Mouse (Mus musculus) left cerebral cortex, postnatal 4 days (tissue): Measurements from ENCODE around the gene Gm10681. TPM values are rescaled to one million over a fixed set of nuclear protein-coding genes. Genes with fewer than 3 reads are reported as not detected.
"Not testable (repeated sequence)": the region's sequence is repeated elsewhere in the genome, so short reads cannot be mapped to it uniquely, and the experiment has no call there.

Experiments
- DNase-seq: peaks from one replicate; pipeline ENCODE4 v3.0.0-alpha.2; 2022
- intact Hi-C: fragments of 180-260 bp; cut with DNase I; formaldehyde crosslinking; loops from one replicate; pipeline ENCODE4 v1.15.1; 2025
- total RNA-seq, 2 experiments: library from RNA; stranded (reverse); gene quantifications; 2 replicates each; pipeline ENCODE4 v1.2.3; 2021

Gene Gm10681
- total RNA-seq, 2 experiments from 2014 or later = not detected

- not testable (repeated sequence) for DNase-seq
These were observed 65.8 kb downstream of the Gm10681 start for GRCm38 (mm10) chr3:98522779-98523178.

GRCm38 (mm10) chr3:98510414-98510813 is 78.2 kb downstream of the Gm10681 start, which contains the start of gene Hsd3b4:
Gene Hsd3b4 (minus strand): TSS chr3:98510514.
- intact Hi-C loops, DNase-seq: not testable (repeated sequence)

More at GRCm38 (mm10) chr3:98522779-98523178, 65.8 kb downstream of the Gm10681 start:
- intact Hi-C loops = not testable (repeated sequence)

GRCm38 (mm10) chr3:98507229-98507628 is 81.4 kb downstream of the Gm10681 start:
- intact Hi-C loops, DNase-seq: not testable (repeated sequence)

Other genes with a start within 250 kb of the Gm10681 start
- gene Phgdh, start 248.8 kb downstream of the Gm10681 start, total RNA-seq = 10 to 100 TPM; 53.5 to 55.0 TPM
- 10 to 100 TPM; 41.0 to 42.9 TPM for gene Zfp697, start 206.3 kb downstream of the Gm10681 start, total RNA-seq
- gene Gm4450, start 131.7 kb downstream of the Gm10681 start, total RNA-seq = not detected
- gene Hsd3b4, start 78.3 kb downstream of the Gm10681 start, total RNA-seq = not detected
- gene Hsd3b5, start 41.4 kb upstream of the Gm10681 start, total RNA-seq = not detected
- under 1 TPM; 0.10 to 0.16 TPM for gene Hsd3b2, start 135.7 kb upstream of the Gm10681 start, total RNA-seq
- gene Hsd3b3, start 174.3 kb upstream of the Gm10681 start, total RNA-seq = not detected
- gene Hsd3b6, start 225.6 kb upstream of the Gm10681 start, total RNA-seq = not detected